Mouse (Mus musculus) intestine, postnatal 0 days (tissue): ENCODE measurements around the gene Tbpl1. TPM values are rescaled to one million over a fixed set of nuclear protein-coding genes. Genes with fewer than 3 reads are reported as not detected.

ENCODE experiments used
- ATAC-seq: fragments of 200-750 bp; cut with Nextera tagmentation; 2 replicates; pipeline ENCODE4 v1.8.0; 2017; ENCODE audit warnings: mild to moderate bottlenecking, moderate TSS enrichment, moderate library complexity
- H3K27ac ChIP-seq: fragments of 300-500 bp; sonication (generic); 2 replicates; pipeline ENCODE4 v1.5.1; 2014; ENCODE audit warnings: mild to moderate bottlenecking, low read depth, low read length, moderate library complexity
- H3K27me3 ChIP-seq: fragments of 300-500 bp; sonication (generic); replicated peaks from 2 replicates; pipeline ENCODE4 v1.6.1; 2014; ENCODE audit warnings: low read length, mixed read lengths; ENCODE audit not compliant: control insufficient read depth, insufficient read depth
- H3K36me3 ChIP-seq: fragments of 300-500 bp; sonication (generic); 2 replicates; pipeline ENCODE4 v1.6.1; 2014; ENCODE audit warnings: mild to moderate bottlenecking, moderate library complexity; ENCODE audit not compliant: control insufficient read depth, insufficient read depth
- H3K4me1 ChIP-seq: fragments of 300-500 bp; sonication (generic); replicated peaks from 2 replicates; pipeline ENCODE4 v1.6.1; 2014; ENCODE audit warnings: antibody characterized with exemption, low read length, mixed read lengths; ENCODE audit not compliant: control insufficient read depth, insufficient read depth
- H3K4me2 ChIP-seq: fragments of 300-500 bp; sonication (generic); replicated peaks from 2 replicates; pipeline ENCODE4 v1.6.1; 2014; ENCODE audit warnings: low read depth, mild to moderate bottlenecking, moderate library complexity
- H3K4me3 ChIP-seq: fragments of 300-500 bp; sonication (generic); 2 replicates; pipeline ENCODE4 v1.5.1; 2014; ENCODE audit warnings: low read depth, low read length
- H3K9ac ChIP-seq: fragments of 300-500 bp; sonication (generic); 2 replicates; pipeline ENCODE4 v1.6.1; 2014; ENCODE audit warnings: mild to moderate bottlenecking, low read depth, low read length
- H3K9me3 ChIP-seq: fragments of 300-500 bp; sonication (generic); 2 replicates; pipeline ENCODE4 v1.6.1; 2016; ENCODE audit warnings: mixed run types; ENCODE audit not compliant: control insufficient read depth
- CTCF ChIP-seq: sonication (generic); IDR thresholded peaks from 2 replicates; pipeline ENCODE4 v1.5.1; 2016; ENCODE audit warnings: low read depth, mild to moderate bottlenecking, control low read depth, antibody characterized with exemption, moderate library complexity
- WGBS: fragments of 180-500 bp; shearing (Covaris S2); extraction: QIAGEN DNeasy Blood & Tissue Kit; methylation state at CpG from one replicate; pipeline ENCODE4 v1.1.7; 2014; 5-methylcytosine and 5-hydroxymethylcytosine counted together
- polyA plus RNA-seq: library from polyadenylated mRNA; unstranded; fragments of >200 nt; fragmentation: Nextera tagmentation; extraction: Ambion mirVana; gene quantifications from 2 replicates; pipeline ENCODE4 v1.2.1, GENCODE M21; 2015

Gene Tbpl1
- polyA plus RNA-seq, 1 experiment from 2014 or later: 36.2 TPM

DNA sequence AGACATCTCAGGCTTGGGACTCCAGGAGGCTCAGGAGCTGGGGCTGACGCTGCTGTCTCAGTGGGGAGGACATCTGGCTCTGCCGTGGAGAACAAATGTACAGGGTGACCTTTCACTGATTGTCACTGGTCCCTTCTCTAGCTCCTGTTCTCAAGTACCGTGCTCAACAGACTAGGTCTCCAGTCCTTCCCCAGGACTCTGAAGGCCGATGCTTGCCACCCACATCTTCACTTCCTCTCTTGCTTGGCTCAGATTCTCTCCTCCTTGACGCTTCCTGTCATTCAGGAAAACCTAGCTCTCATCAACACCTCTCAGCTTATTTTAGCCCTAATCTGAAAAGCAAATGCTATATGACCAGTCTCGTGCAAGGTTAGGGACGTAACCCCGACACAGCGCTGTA is 31.0 kb downstream of the Tbpl1 start:
- Histone ChIP-seq H3K27me3 (no peaks in the 10 kb centered on the region), H3K4me2 (no peak overlapping the region), H3K36me3 (peaks cover 12% of the 10 kb centered on the region), H3K4me3 (no peak overlapping the region), H3K9ac (no peak overlapping the region), H3K4me1 (0 out of 2 replicates have a peak, but pooled peaks cover 2% of the 10 kb centered on the region), H3K9me3 (no peaks in the 10 kb centered on the region), H3K27ac (no peak overlapping the region; the same call in 1 of the 2 replicates)
- no peak for TF ChIP-seq CTCF
- WGBS: 82% methylated on average over 9 of the region's 9 CpGs
- no peak for ATAC-seq

GRCm38 (mm10) chr10:22699487-22700335 is 32.0 kb downstream of the Tbpl1 start:
- H3K4me1 ChIP-seq: 0 out of 2 replicates have a peak, but pooled peaks cover 2% of the 10 kb centered on the region
- no peak overlapping the region for H3K9ac ChIP-seq
- H3K36me3 ChIP-seq: peaks cover 7% of the 10 kb centered on the region
- H3K9me3 ChIP-seq: no peaks in the 10 kb centered on the region
- no peak overlapping the region for H3K27ac ChIP-seq
- WGBS: 64% methylated on average over 19 of the region's 19 CpGs
- no peak for ATAC-seq
- H3K4me2 ChIP-seq: no peak overlapping the region
- H3K27me3 ChIP-seq: no peaks in the 10 kb centered on the region
- no peak overlapping the region for H3K4me3 ChIP-seq
- TF ChIP-seq CTCF: no peak

- Histone ChIP-seq H3K4me2 (peak overlapping the region; percentile 1), H3K27me3 (no peaks in the 10 kb centered on the region), H3K4me1 (0 out of 2 replicates have a peak, but pooled peaks cover 2% of the 10 kb centered on the region), H3K36me3 (peaks cover 7% of the 10 kb centered on the region), H3K27ac (no peak overlapping the region), H3K4me3 (no peak overlapping the region), H3K9ac (no peak overlapping the region), H3K9me3 (no peaks in the 10 kb centered on the region)
- ATAC-seq: peak; percentile 79
- WGBS: 53% methylated on average over 9 of the region's 9 CpGs
- no peak for TF ChIP-seq CTCF
Measured at GRCm38 (mm10) chr10:22698158-22698953, 33.4 kb downstream of the Tbpl1 start.

DNA sequence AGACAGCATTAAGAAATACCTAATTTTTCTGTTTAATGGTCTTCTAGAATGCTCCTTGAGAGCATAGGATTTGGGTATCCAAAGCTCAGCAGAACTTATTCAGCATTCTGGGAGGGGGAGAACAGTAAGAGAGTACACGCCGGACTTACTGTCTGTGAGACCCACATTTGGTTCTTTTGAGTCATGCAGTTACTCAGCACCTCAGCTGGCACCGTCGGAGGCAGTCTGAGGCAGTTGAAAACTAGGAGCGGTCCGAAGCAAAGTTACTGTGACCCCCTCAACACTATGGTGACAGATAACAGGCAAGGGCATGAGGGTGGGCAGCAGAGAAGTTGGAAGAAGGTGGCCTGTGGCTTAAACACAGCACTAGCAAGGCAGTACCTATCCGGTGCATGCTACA is 34.9 kb downstream of the Tbpl1 start:
- Histone ChIP-seq H3K27me3 (no peaks in the 10 kb centered on the region), H3K27ac (no peak overlapping the region), H3K4me1 (0 out of 2 replicates have a peak, but pooled peaks cover 2% of the 10 kb centered on the region), H3K4me3 (no peak overlapping the region), H3K9ac (no peak overlapping the region), H3K4me2 (no peak overlapping the region), H3K36me3 (peaks cover 4% of the 10 kb centered on the region; the same call in 1 of the 2 replicates), H3K9me3 (no peaks in the 10 kb centered on the region)
- WGBS: 78% methylated on average over 7 of the region's 7 CpGs
- ATAC-seq: no peak
- no peak for TF ChIP-seq CTCF

DNA sequence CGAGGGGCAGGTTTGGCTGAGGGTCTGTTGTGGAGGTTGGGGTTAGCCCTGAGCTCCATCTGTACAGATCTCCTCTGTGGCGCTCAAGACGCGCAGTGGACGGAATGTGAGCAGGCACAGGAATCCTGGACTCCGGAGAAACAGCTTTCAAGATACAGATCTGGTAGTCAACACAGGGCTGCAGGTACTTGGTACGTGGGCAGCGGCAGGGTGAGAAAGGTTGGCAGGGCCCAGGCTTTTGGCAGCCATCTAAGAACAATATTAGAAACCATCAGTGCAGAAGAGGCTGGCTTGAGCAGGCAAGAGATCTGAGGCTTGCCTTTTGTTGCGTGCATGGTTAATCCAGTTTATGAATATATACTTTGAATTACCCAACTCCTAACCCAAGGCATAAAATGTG is 35.5 kb downstream of the Tbpl1 start:
- Histone ChIP-seq H3K9ac (no peak overlapping the region), H3K27me3 (no peaks in the 10 kb centered on the region), H3K4me3 (no peak overlapping the region), H3K4me1 (0 out of 2 replicates have a peak, but pooled peaks cover 2% of the 10 kb centered on the region), H3K9me3 (no peaks in the 10 kb centered on the region), H3K4me2 (no peak overlapping the region), H3K27ac (no peak overlapping the region), H3K36me3 (no peaks in the 10 kb centered on the region)
- TF ChIP-seq CTCF: no peak
- 80% methylated on average over 9 of the region's 9 CpGs for whole genome bisulfite sequencing
- ATAC-seq: no peak
